Mouse (Mus musculus) hindbrain, embryonic 14.5 days (tissue): ENCODE data around the gene Utrn. TPM values are rescaled to one million over a fixed set of nuclear protein-coding genes. Genes with fewer than 3 reads are reported as not detected.
A peak's percentile ranks its signal among the peaks of the same experiment; 100 is the strongest.

Experiments used
- ATAC-seq: fragments of 200-750 bp; cut with Nextera tagmentation; 2 replicates; pipeline ENCODE4 v1.8.0; 2017; ENCODE audit warnings: moderate number of reproducible peaks, mild to moderate bottlenecking, moderate TSS enrichment, moderate library complexity; ENCODE audit not compliant: low FRiP score
- DNase-seq: peaks from one replicate; pipeline ENCODE4 v3.0.0-alpha.2; 2015; ENCODE audit warnings: low spot score
- H3K27ac ChIP-seq: fragments of 300-500 bp; sonication (generic); 2 replicates; pipeline ENCODE4 v1.5.1; 2014; ENCODE audit warnings: mild to moderate bottlenecking, moderate library complexity
- H3K27me3 ChIP-seq: fragments of 300-500 bp; sonication (generic); 2 replicates; pipeline ENCODE4 v1.6.1; 2014; ENCODE audit warnings: mild to moderate bottlenecking, low read length, mixed read lengths; ENCODE audit not compliant: control insufficient read depth, insufficient read depth
- H3K36me3 ChIP-seq: fragments of 300-500 bp; sonication (generic); replicated peaks from 2 replicates; pipeline ENCODE4 v1.6.1; 2014; ENCODE audit not compliant: control insufficient read depth, insufficient read depth
- H3K4me1 ChIP-seq: fragments of 300-500 bp; sonication (generic); replicated peaks from 2 replicates; pipeline ENCODE4 v1.6.1; 2014; ENCODE audit warnings: antibody characterized with exemption, low read length, mixed read lengths; ENCODE audit not compliant: control insufficient read depth, insufficient read depth
- H3K4me2 ChIP-seq: fragments of 300-500 bp; sonication (generic); replicated peaks from 2 replicates; pipeline ENCODE4 v1.6.1; 2014; ENCODE audit warnings: mild to moderate bottlenecking, moderate library complexity
- H3K4me3 ChIP-seq: fragments of 300-500 bp; sonication (generic); replicated peaks from 2 replicates; pipeline ENCODE4 v1.5.1; 2014; ENCODE audit warnings: mild to moderate bottlenecking, low read length
- H3K9ac ChIP-seq: fragments of 300-500 bp; sonication (generic); 2 replicates; pipeline ENCODE4 v1.6.1; 2014
- H3K9me3 ChIP-seq: fragments of 300-500 bp; sonication (generic); 2 replicates; pipeline ENCODE4 v1.6.1; 2016; ENCODE audit warnings: low read length; ENCODE audit not compliant: control insufficient read depth
- WGBS: fragments of 180-500 bp; shearing (Covaris S2); extraction: QIAGEN DNeasy Blood & Tissue Kit; methylation state at CpG from one replicate; pipeline ENCODE4 v1.1.7; 2014; 5-methylcytosine and 5-hydroxymethylcytosine counted together
- polyA plus RNA-seq: library from polyadenylated mRNA; unstranded; fragments of >200 nt; fragmentation: Nextera tagmentation; extraction: Ambion mirVana; gene quantifications from 2 replicates; pipeline ENCODE4 v1.2.1, GENCODE M21; 2014

The Utrn gene
- polyA plus RNA-seq, 1 experiment from 2014 or later: 28.2 TPM

- 0 out of 2 replicates have a peak, but pooled peaks have one; percentile 24 for ATAC-seq
- H3K9ac ChIP-seq: no peak overlapping the region
- H3K4me2 ChIP-seq: peak overlapping the region; percentile 24; the same call in 1 of the 2 replicates
- WGBS: 4% methylated on average over 14 of the region's 14 CpGs
- no peaks in the 10 kb centered on the region for H3K27me3 ChIP-seq
- H3K4me1 ChIP-seq: no peaks in the 10 kb centered on the region
- no peak for DNase-seq
- H3K27ac ChIP-seq: no peak overlapping the region
- no peaks in the 10 kb centered on the region for H3K9me3 ChIP-seq
- no peaks in the 10 kb centered on the region for H3K36me3 ChIP-seq
- no peak overlapping the region for H3K4me3 ChIP-seq
Measured at GRCm38 (mm10) chr10:12878661-12879312, 9.6 kb upstream of the Utrn start.

DNA sequence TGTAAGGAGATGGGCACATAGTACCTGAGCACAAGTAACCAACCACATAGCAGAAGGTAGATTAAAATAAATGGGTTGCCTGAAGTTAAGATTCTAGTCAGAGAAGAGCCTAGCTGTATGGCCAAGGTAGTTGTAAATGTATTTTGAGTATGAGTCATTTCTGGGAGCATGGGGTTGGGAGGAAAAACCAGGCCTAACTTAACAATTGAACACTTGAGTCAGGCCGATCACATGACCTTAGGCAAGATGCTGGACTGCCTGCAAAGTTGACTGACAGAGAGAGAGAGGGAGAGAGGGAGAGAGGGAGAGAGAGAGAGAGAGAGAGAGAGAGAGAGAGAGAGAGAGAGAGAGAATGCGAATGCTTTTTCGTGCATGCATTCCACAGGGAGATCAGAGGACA, 7.3 kb upstream of the Utrn start:
- WGBS: 86% methylated on average over 3 of the region's 3 CpGs
- no peaks in the 10 kb centered on the region for H3K36me3 ChIP-seq

DNA sequence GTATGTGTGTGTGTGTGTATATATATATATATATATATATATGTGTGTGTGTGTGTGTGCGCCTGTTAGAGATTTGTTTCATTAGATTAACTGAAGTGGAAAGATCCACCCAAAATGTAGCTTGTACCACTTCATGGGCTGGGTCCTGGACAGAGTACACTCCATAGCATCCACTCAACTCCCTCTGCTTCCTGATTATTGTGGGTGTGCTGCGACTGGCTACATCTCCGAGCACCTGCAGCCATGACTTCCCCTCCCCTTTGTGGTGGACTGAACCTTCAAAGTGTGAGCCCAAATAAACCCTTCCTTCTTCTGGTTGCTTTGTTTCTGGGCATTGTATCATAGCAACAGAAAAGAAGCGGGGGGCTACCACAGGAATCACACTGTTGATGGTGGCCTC, 6.2 kb upstream of the Utrn start:
- WGBS: 88% methylated on average over 4 of the region's 4 CpGs
- no peak for DNase-seq
- H3K4me2 ChIP-seq: no peak overlapping the region
- no peak overlapping the region for H3K27ac ChIP-seq
- H3K27me3 ChIP-seq: no peaks in the 10 kb centered on the region
- no peaks in the 10 kb centered on the region for H3K4me1 ChIP-seq
- no peaks in the 10 kb centered on the region for H3K36me3 ChIP-seq
- H3K4me3 ChIP-seq: no peak overlapping the region
- no peak for ATAC-seq
- no peak overlapping the region for H3K9ac ChIP-seq
- no peaks in the 10 kb centered on the region for H3K9me3 ChIP-seq

More for the DNA sequence above, 7.3 kb upstream of the Utrn start:
- H3K4me1 ChIP-seq: no peaks in the 10 kb centered on the region
- ATAC-seq: no peak
- H3K9me3 ChIP-seq: no peaks in the 10 kb centered on the region
- H3K4me3 ChIP-seq: no peak overlapping the region
- H3K9ac ChIP-seq: no peak overlapping the region
- H3K27me3 ChIP-seq: no peaks in the 10 kb centered on the region
- no peak for DNase-seq
- no peak overlapping the region for H3K27ac ChIP-seq
- no peak overlapping the region for H3K4me2 ChIP-seq

- Histone ChIP-seq H3K4me1 (no peaks in the 10 kb centered on the region), H3K4me3 (no peak overlapping the region), H3K9ac (no peak overlapping the region), H3K4me2 (no peak overlapping the region), H3K9me3 (no peaks in the 10 kb centered on the region), H3K36me3 (no peaks in the 10 kb centered on the region), H3K27ac (no peak overlapping the region), H3K27me3 (no peaks in the 10 kb centered on the region)
- WGBS: 79% methylated on average over 8 of the region's 8 CpGs
- ATAC-seq (no peak), DNase-seq (no peak)
Measured at GRCm38 (mm10) chr10:12874577-12875277, 5.6 kb upstream of the Utrn start.

DNA sequence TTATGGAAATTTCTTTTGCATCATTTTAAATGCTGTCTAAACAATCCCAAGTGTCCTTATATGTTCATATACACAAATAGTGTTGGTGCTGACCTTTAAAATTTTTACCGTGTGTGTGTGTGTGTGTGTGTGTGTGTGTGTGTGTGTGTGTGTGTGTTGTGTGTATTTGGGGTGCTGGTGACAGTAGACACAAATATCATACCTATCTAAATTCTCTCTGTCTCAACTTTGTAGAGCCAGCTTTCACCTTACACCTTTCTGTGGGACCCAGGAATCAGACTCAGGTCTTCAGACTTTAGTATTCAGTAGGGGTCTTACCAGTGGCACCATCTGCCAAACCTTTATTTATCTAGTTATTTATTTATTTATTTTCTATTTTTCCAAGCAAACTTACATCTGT, 681 bp upstream of the Utrn start:
- no peak overlapping the region for H3K27ac ChIP-seq

GRCm38 (mm10) chr10:12868189-12869028, 756 bp downstream of the Utrn start:
- H3K27me3 ChIP-seq: no peaks in the 10 kb centered on the region
- H3K4me1 ChIP-seq: peaks cover 9% of the 10 kb centered on the region
- peak overlapping the region; percentile 69 for H3K9ac ChIP-seq
- H3K27ac ChIP-seq: peak overlapping the region; percentile 65
- peak overlapping the region; percentile 84 for H3K4me2 ChIP-seq
- peak overlapping the region; percentile 72 for H3K4me3 ChIP-seq
- ATAC-seq (peak; percentile 55), DNase-seq (peak; percentile 55)
- no peaks in the 10 kb centered on the region for H3K9me3 ChIP-seq
- under 1% methylated on average over 41 of the region's 41 CpGs for WGBS
- no peaks in the 10 kb centered on the region for H3K36me3 ChIP-seq

More for the DNA sequence above, 681 bp upstream of the Utrn start:
- 33% methylated on average over 1 of the region's 1 CpGs for WGBS
- H3K9ac ChIP-seq: no peak overlapping the region
- peaks cover 9% of the 10 kb centered on the region for H3K4me1 ChIP-seq
- H3K4me3 ChIP-seq: peak overlapping the region; percentile 72
- no peaks in the 10 kb centered on the region for H3K27me3 ChIP-seq
- H3K36me3 ChIP-seq: no peaks in the 10 kb centered on the region
- H3K9me3 ChIP-seq: no peaks in the 10 kb centered on the region
- H3K4me2 ChIP-seq: peak overlapping the region; percentile 84
- ATAC-seq (no peak), DNase-seq (no peak)

DNA sequence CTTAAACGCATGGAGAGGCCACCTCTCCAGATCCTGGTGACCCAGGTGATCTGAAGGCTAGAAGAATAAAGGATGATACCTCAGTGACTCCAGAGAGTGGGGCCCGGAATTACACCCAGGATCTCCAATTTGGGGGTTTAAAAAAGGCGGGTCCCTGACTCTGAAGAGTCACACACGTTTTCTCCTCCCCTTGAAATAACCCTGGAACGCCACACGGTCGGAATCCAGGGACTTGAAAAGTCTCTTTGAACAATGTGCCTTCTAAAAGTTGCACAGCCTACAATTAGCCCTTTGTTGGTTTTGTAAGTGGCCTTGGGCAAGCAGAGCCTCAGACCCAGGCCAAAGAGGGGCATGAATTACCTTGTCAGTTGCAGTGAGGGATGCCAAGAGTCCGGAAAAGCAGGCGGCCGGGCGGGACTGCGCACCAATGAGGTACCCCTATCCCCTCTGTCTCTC, 1.4 kb downstream of the Utrn start:
- Histone ChIP-seq H3K9me3 (no peaks in the 10 kb centered on the region), H3K36me3 (no peaks in the 10 kb centered on the region), H3K4me2 (peak overlapping the region; percentile 84), H3K9ac (peak overlapping the region; percentile 69), H3K4me3 (peak overlapping the region; percentile 72), H3K4me1 (peaks cover 9% of the 10 kb centered on the region), H3K27me3 (no peaks in the 10 kb centered on the region), H3K27ac (no peak overlapping the region)
- DNase-seq (no peak), ATAC-seq (peak; percentile 70)
- 0% methylated on average over 12 of the region's 12 CpGs for WGBS

DNA sequence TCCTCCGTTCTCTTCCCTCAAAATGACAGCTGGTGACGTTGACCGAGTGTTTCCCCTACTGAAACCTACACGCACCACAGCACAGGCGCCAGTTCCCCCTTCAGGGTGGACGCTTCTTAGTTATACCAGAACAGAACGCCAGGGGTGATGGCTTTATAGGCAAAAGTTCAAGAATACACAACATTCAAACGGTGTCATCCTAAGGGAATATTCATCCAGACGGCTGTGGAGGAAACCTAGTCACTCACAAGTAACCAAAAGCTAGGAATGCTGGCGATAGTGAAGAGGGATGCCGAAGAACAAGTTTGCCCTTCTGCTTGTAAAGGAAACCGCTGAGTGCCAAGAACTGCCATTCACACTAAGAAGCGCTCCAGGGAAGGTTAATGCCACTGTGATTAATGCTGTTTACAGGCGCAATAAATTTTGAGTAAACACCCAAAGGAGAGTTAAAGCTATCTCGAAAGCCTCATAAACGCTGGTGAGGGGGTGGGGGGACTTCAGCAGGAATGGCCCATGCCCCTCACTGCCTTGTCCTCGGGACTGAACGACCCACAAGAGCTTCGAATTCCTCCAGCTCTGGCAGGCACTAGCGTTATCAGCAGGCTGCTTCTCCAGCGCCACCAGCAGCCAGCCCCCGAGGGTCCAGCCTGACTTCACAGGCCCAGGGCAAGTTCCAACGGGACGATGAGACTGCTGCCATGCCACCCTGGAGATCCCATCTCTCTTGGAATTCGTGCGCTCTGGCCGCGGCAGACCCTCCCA, 2.0 kb downstream of the Utrn start:
- Histone ChIP-seq H3K27ac (no peak overlapping the region), H3K4me1 (peaks cover 9% of the 10 kb centered on the region), H3K9ac (no peak overlapping the region), H3K27me3 (no peaks in the 10 kb centered on the region), H3K36me3 (no peaks in the 10 kb centered on the region), H3K4me2 (peak overlapping the region; percentile 84), H3K4me3 (peak overlapping the region; percentile 72), H3K9me3 (no peaks in the 10 kb centered on the region)
- DNase-seq (no peak), ATAC-seq (no peak)
- WGBS: 2% methylated on average over 28 of the region's 28 CpGs
